Mouse (Mus musculus) C2C12 (cell line): Measurements from ENCODE around the gene Schip1.
A peak's percentile ranks its signal among the peaks of the same experiment; 100 is the strongest.

Experiments used
- CEBPB ChIP-seq: IDR thresholded peaks from one replicate; pipeline ENCODE4 v1.6.1; 2011; ENCODE audit warnings: low read depth, mild to moderate bottlenecking, control low read depth, moderate library complexity
- CTCF ChIP-seq: IDR thresholded peaks from one replicate; pipeline ENCODE4 v1.5.1; 2011; ENCODE audit not compliant: control insufficient read depth, insufficient read depth, insufficient read length
- FOSL1 ChIP-seq: IDR thresholded peaks from one replicate; pipeline ENCODE4 v1.8.0; 2011; ENCODE audit warnings: mild to moderate bottlenecking, low read length; ENCODE audit not compliant: poor library complexity, insufficient read depth, severe bottlenecking
- MAX ChIP-seq: IDR thresholded peaks from one replicate; pipeline ENCODE4 v1.6.1; 2011; ENCODE audit warnings: mild to moderate bottlenecking, control low read depth
- MYOD1 ChIP-seq: IDR thresholded peaks from one replicate; pipeline ENCODE4 v1.6.1; 2011; ENCODE audit warnings: low read depth; ENCODE audit not compliant: control insufficient read depth, insufficient read length

DNA sequence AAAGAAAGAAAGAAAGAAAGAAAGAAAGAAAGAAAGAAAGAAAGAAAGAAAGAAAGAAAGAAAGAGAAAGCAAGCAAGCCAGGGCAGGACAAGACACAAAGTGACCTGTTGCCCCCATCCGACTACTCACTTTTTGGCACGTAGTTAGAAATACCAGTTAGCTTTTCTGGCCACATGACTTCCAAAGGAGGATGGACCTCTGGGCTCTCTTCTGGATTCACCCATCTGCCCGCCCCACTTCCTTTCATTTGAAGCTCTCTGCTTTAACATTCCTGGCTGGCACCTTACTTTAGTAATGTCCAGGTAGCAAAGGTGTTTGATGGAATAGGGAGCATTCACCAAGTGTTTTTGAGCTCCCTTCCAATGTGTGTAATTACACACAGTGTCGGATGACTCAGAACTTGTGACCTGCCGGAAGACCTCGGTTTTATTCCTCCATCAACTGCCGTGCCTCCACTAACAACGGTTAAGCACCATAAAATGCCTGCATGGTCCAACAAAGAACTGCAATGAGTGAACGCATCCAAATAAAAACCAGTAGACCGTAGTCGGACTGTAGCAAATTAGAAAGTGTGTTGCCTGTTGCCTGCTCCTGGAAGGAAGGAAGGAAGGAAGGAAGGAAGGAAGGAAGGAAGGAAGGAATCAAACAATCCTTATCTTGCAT is 546.1 kb downstream of the Schip1 start:
- TF ChIP-seq FOSL1 (no peak), MYOD1 (no peak), MAX (peak; percentile 9), CTCF (no peak), CEBPB (no peak)
